Mouse (Mus musculus) spleen, postnatal 10 days (tissue): ENCODE results near the gene Ssna1.

ENCODE experiments used
- DNase-seq, 2 experiments: peaks; one replicate each; pipeline ENCODE4 v3.0.0; 2021 to 2022; ENCODE audit warnings: low spot score in 2 of 2

Gene Ssna1

DNA sequence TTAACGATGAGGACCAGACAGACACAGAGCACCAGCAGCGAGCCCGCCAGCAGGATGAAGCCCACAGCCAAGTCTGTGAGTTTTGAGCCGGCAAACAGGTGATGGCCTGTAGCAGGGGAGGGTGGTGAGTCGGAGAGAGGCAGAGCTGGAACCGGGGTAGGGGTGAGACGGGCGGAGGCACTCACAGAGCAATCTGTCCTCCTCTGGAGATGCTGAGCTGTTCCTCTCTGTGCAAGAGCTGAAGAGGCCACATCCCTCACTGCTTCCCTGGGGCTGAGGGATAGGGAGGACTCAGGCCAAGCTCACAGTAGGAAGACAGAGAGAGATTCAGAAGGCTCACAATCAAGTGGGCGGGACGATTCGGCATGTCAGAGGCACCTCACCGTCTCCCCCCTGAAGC lies 41.2 kb downstream of the Ssna1 start:
- no peak for DNase-seq

DNA sequence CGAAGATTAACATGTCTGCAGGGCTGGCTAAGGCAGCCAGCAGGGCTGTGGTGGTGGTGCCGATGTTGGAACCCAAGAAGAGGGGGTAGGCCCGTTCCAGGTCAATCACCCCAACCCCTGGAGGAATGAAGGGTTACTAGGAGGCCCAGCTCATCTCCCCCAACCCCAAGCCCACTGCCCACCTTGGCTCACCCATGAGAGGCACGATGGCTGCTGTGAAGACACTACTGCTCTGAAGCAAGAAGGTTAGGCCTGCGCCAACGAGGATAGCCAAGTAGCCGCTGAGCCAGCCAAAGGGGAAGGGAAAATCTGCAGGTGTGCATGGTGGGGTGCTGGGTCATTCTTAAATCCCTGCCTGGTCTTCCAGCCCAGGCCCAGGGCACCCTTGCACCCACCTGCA lies 41.7 kb downstream of the Ssna1 start:
- DNase-seq: no peak

DNA sequence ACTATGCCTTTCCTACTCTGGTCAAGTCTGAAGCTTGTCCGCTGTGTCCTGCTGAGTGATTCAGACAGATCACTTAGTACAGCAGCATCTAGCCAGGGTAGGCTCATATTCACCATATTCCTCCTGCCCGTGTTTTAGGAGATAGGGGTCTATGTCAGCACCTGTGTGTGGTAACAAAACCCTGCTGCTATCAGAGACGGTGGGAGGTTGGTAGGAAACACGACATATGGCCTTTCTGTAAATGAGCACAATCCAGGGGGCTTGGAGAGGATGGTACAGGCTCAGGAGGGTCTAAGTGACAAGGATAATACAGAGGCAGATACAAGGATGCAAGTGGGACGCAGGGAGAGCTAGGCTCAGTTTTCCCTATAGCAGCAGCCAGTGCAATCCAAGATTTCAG lies 42.7 kb downstream of the Ssna1 start:
- no peak for DNase-seq

DNA sequence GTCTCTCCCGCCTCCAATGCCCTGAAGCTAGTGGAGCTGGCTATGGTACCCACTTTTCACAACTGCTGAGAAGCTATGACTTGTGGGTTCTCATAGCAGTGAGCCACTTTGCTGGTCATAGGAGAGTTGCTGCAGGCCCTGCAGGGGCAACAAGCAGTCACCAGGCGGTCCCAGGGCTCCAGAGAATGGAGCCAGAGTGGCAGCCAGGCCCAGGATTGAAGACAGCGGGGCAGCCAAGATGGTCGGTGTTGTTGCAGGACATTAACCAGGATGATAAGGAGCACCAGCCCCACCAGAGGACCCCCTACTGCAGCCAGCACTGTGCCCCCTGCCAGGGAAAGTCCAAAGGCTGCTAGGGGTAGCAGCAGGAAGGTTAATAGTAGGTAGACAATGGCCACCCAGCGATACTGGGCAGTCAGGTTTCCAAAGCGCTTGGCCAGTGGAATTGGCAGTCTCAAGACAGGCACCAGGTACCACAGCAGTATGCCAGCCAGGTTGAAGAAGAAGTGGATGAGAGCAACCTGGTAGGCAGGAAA lies 43.2 kb downstream of the Ssna1 start:
- no peak for DNase-seq

DNA sequence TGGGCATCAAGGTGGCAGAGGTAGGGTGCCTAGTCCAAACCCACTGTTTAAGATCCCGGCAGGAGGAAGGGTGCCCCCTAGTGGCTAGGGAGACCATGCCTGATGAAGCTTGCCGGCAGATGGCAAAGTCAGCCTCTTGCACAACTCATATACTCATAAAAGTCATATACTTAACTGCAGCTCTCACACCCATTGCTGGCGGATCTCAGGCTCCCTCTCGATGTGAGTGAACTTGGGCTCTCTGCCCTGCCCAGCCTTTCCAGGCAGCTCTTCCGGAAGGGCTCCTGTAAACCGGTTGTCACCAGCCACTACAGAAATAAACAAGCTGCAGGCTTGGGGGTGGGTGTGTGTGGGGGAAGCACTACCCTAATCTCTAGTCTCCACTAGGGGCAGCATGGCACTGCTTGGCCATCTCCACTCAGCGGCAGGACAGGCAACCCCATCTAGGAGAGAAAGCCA lies 43.8 kb downstream of the Ssna1 start:
- peak; percentile 90 to 94 for DNase-seq

DNA sequence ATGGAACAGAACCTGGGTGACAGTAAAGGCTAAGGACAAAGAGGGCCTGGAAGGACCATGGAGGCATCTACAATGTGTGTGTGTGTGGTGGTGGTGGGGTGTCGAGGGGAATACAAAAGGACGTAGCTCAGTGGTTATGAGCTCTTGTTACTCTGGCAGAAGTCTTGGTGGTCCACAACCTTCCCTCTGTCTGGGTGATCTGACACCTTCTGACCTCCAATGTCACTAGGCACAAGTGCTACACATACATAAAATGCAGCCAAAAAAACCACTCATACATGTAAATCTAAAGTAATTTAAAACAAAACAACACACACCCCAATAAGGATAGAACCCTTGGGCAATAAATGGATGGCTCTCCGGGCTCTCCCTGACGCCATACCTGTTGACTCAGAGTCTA lies 44.8 kb downstream of the Ssna1 start:
- no peak for DNase-seq

DNA sequence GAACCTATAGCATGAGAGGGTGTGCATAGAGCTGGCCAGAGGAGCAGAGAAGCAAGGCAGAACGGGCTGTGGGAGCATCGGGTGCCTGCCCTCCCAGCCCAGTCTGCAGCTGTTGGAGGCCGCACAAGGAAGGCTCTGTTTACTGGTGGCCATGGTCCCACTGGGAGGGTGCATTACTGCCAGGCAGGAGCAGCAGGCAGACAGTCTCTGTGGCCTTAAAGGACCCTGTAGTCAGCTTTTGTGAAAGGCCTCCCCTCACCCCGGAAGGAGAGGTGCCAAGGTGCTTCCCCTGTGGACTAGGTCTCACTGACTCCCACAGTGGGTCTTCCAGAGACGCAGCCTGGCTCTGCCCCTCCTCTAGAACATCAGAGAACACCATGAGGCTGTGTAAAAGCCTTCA lies 45.4 kb downstream of the Ssna1 start:
- no peak for DNase-seq

DNA sequence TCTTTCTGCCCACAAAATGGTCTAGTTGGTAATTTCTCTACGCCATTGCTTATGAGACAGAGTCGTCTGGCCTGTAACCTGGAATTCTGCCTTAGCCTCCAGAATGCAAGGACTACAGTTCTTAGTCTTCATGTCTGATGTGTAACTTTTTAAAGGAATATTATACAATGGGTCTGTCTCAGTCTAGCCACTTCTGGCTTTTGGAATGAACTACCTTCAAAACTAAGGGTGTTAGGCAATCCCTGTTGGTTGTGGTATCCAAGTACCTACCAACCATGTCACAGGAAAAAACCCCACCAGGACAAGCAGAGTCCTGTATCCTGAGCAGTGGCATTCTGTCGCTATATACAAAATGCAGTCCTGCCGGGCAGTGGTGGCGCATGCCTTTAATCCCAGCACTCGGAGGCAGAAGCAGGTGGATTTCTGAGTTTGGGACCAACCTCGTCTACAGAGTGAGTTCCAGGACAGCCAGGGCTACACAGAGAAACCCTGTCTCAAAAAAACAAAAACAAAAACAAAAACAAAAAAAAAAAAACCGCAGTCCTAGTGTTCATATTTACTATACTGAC lies 46.3 kb downstream of the Ssna1 start:
- DNase-seq: no peak

DNA sequence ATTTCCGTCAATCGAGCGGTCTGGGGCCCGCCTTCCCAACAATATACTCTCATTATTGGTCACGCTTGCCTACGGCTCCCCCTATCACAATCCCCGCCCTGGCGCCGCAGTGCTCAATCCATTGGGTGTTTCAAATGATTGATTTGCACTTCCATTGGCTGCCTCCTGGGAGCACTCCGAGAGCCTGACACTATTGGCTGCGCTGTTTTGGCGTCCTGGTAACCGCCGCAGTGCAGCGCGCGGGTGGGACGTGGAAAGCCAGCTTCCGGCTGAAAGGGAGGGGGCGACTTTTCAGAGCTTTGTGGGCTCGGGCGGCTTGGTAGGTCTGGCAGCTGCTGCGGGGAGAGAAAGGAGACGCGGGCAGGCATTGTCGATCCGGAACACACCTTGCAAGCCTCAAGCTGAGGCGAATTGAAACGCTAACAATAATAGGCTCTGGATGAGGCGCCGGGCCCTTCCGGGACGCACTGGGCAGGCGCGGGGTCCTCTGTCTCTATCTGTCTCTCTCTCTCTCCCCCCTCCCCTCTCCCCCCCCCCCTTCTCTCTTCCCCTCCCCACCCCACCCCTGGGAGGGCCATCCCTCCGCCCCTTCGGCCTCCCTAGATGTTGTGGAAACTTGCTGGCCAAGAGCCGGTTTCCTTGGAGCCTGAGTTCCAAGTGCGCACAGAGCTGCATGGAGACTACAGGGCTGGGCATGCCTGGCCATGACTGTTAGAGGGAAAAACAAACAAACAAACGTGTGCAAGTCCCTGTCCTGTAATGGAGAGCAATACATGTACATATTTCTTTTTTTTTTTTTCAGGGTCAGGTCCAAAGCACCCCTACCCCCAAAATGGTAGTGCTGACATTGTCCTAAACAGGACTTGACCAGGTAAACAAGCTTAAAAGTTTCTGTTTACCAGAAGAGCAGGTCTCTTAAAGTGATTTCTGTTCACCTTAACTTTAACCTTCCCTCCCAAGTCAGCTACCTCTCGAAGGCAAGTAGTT lies 47.2 kb downstream of the Ssna1 start:
- peak in 1 of 2 experiments; percentile 96 for DNase-seq

DNA sequence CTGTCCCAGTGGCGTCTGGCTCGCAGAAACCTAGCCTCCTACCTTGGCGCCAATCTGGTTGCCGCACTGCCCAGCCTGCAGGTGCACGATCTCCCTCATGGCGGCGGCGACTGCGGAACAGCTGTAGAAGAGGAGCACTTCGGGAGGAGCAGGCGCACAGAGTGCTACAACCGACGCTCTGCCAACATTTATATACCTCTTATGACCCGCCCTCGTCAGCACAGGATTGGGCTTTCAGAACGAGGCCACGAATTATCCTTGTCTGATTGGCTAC lies 47.8 kb downstream of the Ssna1 start, which contains the start of gene Tubb4b:
Gene Tubb4b, minus strand, starts transcription at position 211 of the 274 bp plus-strand sequence.
- peak in 1 of 2 experiments; percentile 91 for DNase-seq

DNA sequence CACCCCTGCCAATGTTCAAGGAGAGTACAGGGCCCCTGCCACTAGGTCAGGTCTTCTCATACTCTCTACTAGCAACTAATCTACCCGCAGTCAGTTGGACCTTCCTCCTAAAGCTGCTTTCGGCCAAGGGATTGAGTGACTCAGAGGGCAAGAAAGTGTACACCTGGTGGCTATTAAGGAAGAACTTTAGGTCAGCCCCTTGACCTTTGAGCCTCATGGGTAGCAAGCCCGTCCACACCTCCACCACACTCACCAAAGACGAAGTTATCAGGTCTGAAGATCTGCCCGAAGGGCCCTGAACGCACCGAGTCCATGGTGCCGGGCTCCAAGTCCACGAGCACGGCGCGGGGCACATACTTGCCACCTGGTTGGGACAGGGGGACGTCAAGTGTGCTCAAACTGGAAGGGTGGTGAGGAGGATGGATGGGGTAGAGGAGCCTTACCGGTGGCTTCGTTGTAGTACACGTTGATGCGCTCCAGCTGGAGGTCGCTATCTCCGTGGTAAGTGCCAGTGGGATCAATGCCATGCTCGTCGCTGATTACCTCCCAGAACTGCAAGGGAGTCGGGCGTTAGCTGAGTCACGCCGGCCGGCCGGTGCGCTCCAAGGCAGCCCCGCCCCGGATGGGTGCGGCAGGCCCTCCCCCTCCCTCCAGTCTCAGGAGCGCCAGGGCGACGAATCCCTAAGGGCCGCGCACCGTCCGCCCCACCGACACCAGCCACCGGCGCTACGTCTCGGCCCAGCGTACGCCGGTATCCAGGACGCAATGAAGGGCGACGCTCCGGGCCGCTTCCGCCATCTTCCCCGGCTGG lies 48.4 kb downstream of the Ssna1 start:
- DNase-seq: peak; percentile 86 to 94

DNA sequence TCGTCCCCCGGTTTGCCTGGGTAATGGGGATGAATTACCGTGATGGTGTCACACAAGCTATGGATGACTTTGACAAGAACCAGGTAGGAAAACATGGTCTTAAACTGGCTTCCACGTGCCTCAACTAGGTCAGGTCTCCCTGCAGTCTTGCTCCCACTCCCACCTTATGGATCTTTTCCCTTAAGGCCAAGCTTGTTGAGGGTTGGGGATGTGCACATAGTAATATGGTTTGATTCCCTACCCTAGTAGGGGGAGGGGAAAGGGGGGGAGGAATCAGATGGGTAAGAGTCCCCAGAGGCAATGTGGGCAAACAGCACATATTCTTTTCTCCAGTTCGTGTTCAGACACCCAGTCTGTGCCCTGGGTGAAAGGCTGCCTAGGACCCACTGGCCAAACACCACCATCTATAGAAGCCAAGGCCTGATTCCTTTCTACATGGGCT lies 50.9 kb downstream of the Ssna1 start:
- no peak for DNase-seq
